Mouse (Mus musculus) ES-E14 (cell line): ENCODE measurements around the gene Fbxw5.

Experiments
- CHD2 ChIP-seq: IDR thresholded peaks from 2 replicates; pipeline ENCODE4 v1.6.1; 2014; ENCODE audit warnings: mild to moderate bottlenecking, low read depth, low read length, inconsistent platforms
- MAFK ChIP-seq: IDR thresholded peaks from 2 replicates; pipeline ENCODE4 v1.6.1; 2014; ENCODE audit warnings: mild to moderate bottlenecking, low read depth, low read length, inconsistent platforms; ENCODE audit not compliant: insufficient read depth
- ZC3H11A ChIP-seq: IDR thresholded peaks from 2 replicates; pipeline ENCODE4 v1.6.1; 2012; ENCODE audit warnings: low read depth, mild to moderate bottlenecking, inconsistent platforms, low read length, borderline replicate concordance
- ZNF384 ChIP-seq: IDR thresholded peaks from 2 replicates; pipeline ENCODE4 v1.6.1; 2012; ENCODE audit warnings: low read depth, low read length, inconsistent platforms

DNA sequence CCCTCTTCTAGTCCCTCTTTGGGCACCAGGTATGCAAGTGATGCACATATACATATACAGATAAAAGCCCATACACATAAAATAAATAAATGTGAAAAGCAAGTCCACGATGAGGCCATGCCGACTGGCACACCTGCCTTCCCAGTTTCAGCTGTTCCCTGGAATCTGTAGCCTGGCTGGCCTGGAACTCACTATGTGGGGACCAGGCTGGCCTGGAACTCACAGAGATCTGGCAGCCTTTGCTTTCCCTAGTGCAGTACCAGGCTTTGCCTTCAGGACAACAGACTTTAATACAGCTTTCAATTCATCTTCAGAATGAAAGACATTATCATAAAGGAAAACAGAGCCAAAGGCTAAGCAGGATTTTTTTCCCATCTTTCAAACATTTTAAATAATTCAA, 33.2 kb downstream of the Fbxw5 start:
- TF ChIP-seq MAFK, result no peak
- TF ChIP-seq CHD2, result no peak
- no peak for TF ChIP-seq ZNF384
- no peak for TF ChIP-seq ZC3H11A
